Mouse (Mus musculus) olfactory bulb, adult 2 months (tissue): ENCODE results near the gene Sh3kbp1. TPM values are rescaled to one million over a fixed set of nuclear protein-coding genes. Genes with fewer than 3 reads are reported as not detected.
"Not testable (repeated sequence)": the region's sequence is repeated elsewhere in the genome, so short reads cannot be mapped to it uniquely, and the experiment has no call there.

Source experiments
- H3K27ac ChIP-seq: fragments of 200-500 bp; 2 replicates; pipeline ENCODE4 v1.5.1; 2012; ENCODE audit warnings: low read depth, low read length; ENCODE audit not compliant: insufficient read depth
- H3K4me1 ChIP-seq: fragments of 200-500 bp; 2 replicates; pipeline ENCODE4 v1.6.1; 2012; ENCODE audit warnings: low read length; ENCODE audit not compliant: control insufficient read depth, insufficient read depth
- H3K4me3 ChIP-seq: fragments of 200-500 bp; 2 replicates; pipeline ENCODE4 v1.5.1; 2012; ENCODE audit warnings: mild to moderate bottlenecking, low read depth, low read length, moderate library complexity; ENCODE audit not compliant: insufficient read depth
- CTCF ChIP-seq: fragments of 200-500 bp; IDR thresholded peaks from 2 replicates; pipeline ENCODE4 v1.5.1; 2012; ENCODE audit warnings: low read depth, mild to moderate bottlenecking, low read length, moderate library complexity; ENCODE audit not compliant: insufficient read depth
- POLR2A ChIP-seq: fragments of 200-500 bp; IDR thresholded peaks from 2 replicates; pipeline ENCODE4 v1.6.1; 2012; ENCODE audit warnings: mild to moderate bottlenecking, low read depth, low read length, moderate library complexity; ENCODE audit not compliant: insufficient read depth
- WGBS: fragments of 180-500 bp; shearing (Covaris S2); methylation state at CpG from one replicate; pipeline ENCODE4 v1.1.7; 2018; 5-methylcytosine and 5-hydroxymethylcytosine counted together
- polyA plus RNA-seq: library from polyadenylated mRNA; stranded (reverse); fragments of >200 nt; gene quantifications from 2 replicates; pipeline ENCODE4 v1.2.4, GENCODE M21; 2012; ENCODE audit warnings: low replicate concordance; ENCODE audit not compliant: missing spikeins, insufficient read depth, insufficient read length

Gene Sh3kbp1
- 177 and 405 TPM in 2 replicates for polyA plus RNA-seq

DNA sequence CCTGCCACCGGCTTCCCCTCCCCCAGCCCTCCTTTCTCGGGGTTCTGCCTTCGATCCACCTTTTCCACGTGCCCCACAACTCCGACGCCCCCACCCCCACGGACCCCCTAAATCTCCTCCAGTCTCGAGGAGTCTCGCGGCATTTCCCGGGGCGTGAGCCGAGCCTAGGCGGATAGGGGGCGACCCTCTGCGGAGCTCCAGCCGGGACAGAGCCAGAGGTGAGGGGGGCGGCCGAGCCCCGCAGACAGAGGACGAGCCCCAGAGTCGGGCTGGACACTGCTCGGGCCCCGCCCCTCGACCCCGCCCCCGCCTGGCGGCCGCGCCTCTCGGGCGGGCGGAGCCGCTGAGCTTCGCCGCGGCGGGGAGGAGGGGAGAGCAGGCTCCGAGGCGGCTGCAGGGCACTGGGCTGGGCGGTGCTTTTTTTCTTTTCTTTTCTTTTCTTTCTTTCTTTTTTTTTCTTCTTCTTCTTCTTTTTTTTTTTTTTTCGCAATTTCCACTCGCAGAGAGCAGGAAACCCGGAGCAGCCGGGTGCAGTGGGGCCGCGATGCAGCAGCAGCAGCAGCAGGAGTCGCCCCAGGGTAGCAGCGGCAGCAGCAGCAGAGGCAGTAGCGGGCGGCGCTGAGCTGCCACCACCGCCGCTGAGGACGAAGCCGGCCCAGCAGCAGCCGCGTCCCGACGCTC, at the start of gene Sh3kbp1:
Gene Sh3kbp1 (plus strand): TSS at position 366 of the 681 bp plus-strand sequence.
- H3K4me3 ChIP-seq: peak within 1 kb of the TSS; percentile 86
- peak within 1 kb of the TSS; percentile 72; the same call in 1 of the 2 replicates for H3K27ac ChIP-seq
- 15% methylated on average over 59 of the region's 60 CpGs for WGBS
- no peak for TF ChIP-seq CTCF
- TF ChIP-seq POLR2A: 0 out of 2 replicates have a peak, but pooled peaks have one; percentile 24
- peaks cover 5% of the 10 kb centered on the region; the same call in 1 of the 2 replicates for H3K4me1 ChIP-seq

DNA sequence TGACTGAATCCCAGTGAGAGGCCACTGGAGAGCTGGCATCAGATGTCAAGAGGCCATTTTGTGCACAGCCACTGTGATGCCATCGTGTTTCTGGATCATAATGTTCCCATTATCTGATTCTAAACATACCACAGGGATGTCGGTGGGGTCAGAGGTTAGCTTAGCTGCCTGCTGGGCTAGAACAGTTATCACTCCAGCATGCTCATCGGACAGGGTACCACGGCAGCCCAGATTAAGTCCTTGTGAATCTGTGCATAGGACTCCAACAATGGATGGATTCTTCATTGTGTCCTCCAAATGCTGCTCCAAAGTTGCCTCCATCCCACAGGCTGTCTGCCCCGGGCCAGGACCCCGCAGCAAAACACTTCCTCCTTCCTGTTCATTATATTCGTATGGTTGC, 42.3 kb upstream of the Sh3kbp1 start:
- H3K4me1 ChIP-seq, H3K27ac ChIP-seq, H3K4me3 ChIP-seq: not testable (repeated sequence)
- 85% methylated on average over 7 of the region's 7 CpGs for WGBS

GRCm38 (mm10) chrX:159591633-159592032, 35.4 kb upstream of the Sh3kbp1 start:
- 43% methylated on average over 1 of the region's 1 CpGs for WGBS
- TF ChIP-seq CTCF: no peak
- no peak for TF ChIP-seq POLR2A
- Histone ChIP-seq H3K4me1 (no peaks in the 10 kb centered on the region), H3K4me3 (no peak overlapping the region), H3K27ac (no peak overlapping the region)

- Histone ChIP-seq H3K4me3 (no peak overlapping the region), H3K27ac (no peak overlapping the region), H3K4me1 (no peaks in the 10 kb centered on the region)
- no peak for TF ChIP-seq CTCF
- no peak for TF ChIP-seq POLR2A
- WGBS: 79% methylated on average over 1 of the region's 1 CpGs
Observed at GRCm38 (mm10) chrX:159597502-159597901, 29.6 kb upstream of the Sh3kbp1 start.

DNA sequence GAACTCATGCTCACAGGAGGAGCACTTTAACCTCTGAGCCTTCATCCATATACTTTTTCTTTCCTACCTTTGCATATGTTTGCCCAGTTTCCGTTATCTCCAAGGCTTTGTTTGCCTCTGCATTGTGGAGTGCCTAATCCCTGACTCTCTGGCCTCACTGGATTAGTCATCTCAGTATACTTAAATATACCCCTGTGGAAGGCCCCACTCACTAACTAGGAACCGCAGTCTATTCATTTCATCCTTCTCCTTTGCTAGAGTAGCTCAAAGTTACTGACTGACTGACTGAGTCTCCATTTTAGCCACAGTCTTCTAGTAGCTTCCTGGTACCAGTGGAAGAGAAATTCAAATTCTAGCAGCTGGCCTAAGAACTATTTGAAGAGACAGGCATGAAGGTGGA, 22.2 kb upstream of the Sh3kbp1 start:
- Histone ChIP-seq H3K4me3 (no peak overlapping the region), H3K4me1 (no peaks in the 10 kb centered on the region), H3K27ac (no peak overlapping the region)
- TF ChIP-seq CTCF (no peak), POLR2A (no peak)
- 69% methylated on average over 2 of the region's 2 CpGs for WGBS

GRCm38 (mm10) chrX:159606936-159607335, 20.1 kb upstream of the Sh3kbp1 start:
- 25% methylated on average over 6 of the region's 6 CpGs for WGBS
- no peak overlapping the region for H3K4me3 ChIP-seq
- H3K27ac ChIP-seq: no peak overlapping the region

GRCm38 (mm10) chrX:159626208-159626906, 715 bp upstream of the Sh3kbp1 start:
- TF ChIP-seq POLR2A (no peak), CTCF (no peak)
- Histone ChIP-seq H3K4me1 (peaks cover 5% of the 10 kb centered on the region; the same call in 1 of the 2 replicates), H3K27ac (no peak overlapping the region), H3K4me3 (peak overlapping the region; percentile 86)
- 13% methylated on average over 12 of the region's 12 CpGs for WGBS

More at GRCm38 (mm10) chrX:159606936-159607335, 20.1 kb upstream of the Sh3kbp1 start:
- TF ChIP-seq CTCF (no peak), POLR2A (no peak)
- no peaks in the 10 kb centered on the region for H3K4me1 ChIP-seq

DNA sequence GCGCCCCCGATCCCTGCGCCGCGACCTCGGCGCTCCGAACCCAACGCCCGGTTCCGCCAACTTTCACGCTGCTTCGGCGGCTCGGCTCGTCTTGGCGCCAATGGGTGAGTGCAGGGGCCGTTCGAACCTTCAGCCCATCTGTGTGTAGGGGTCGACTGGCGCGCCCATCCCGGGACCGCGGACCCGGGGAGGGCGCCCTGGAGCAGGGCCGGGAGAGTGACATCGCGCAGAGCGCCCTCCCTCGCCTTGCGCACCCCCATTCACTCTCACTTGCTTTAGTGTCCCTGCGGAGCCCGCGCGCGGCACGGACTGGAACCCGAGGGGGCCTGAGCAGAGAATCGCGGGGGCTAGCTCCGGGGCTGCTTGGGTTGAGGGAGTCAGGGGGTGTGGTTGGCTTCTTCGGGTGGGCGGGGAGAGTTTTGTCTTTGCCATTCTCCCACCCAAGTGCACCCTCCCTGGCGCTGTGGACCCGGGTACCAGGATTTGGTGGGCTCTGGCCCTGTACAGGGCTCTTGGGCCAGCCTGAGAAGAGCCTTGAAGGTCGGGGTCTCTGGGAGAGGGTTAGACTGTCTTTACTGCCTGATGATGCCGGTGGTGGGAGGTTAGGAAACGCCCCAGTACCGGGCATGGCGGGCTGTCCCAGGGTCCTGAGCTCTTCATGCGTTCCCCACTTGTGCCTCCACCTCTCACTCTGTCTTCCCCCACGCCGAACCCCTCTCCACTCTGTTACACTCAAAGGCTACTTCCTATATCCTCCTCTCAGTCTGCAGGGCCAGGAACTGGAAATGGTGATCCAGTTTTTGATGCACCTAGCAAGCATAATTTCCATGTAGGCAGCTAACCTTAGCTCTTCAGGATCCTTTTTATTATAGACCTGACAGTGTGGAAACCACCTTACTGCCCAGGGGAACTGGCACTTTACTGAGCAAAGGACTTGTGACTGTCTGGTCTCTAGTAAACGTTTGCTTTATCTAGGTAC, 805 bp downstream of the Sh3kbp1 start:
- 18% methylated on average over 41 of the region's 56 CpGs for WGBS
- TF ChIP-seq POLR2A (no peak), CTCF (no peak)
- H3K4me1 ChIP-seq: peaks cover 5% of the 10 kb centered on the region; the same call in 1 of the 2 replicates
- peak overlapping the region; percentile 72; the same call in 1 of the 2 replicates for H3K27ac ChIP-seq
- peak overlapping the region; percentile 86 for H3K4me3 ChIP-seq
